ENCODE assay signal across 8 mouse cellular contexts in genomic region chr8:54509221-54509721, GRCm38 (mm10). TPM values are rescaled to one million over a fixed set of nuclear protein-coding genes. Genes with fewer than 3 reads are reported as not detected.
DNase-seq lines count a peak whose midpoint lies in the region; ATAC-seq and TF ChIP-seq lines count a peak whose summit lies in the region.

No protein-coding gene starts in this region.

- WGBS in heart, embryonic 12.5 days, result 6% methylated on average over 10 of the region's 10 CpGs
- WGBS in heart, adult 2 months, result 6% methylated on average over 10 of the region's 10 CpGs
- WGBS in hindbrain, embryonic 10.5 days, result 5% methylated on average over 10 of the region's 10 CpGs
- 2% methylated on average over 10 of the region's 10 CpGs for WGBS in stomach, embryonic 16.5 days

- DNase-seq in heart, adult 2 months, result no peak
- peak; percentile 63 for DNase-seq in embryo, embryonic 10 days (ENCODE audit: low spot score)
- peak; percentile 27 for DNase-seq in hindbrain, embryonic 10.5 days (ENCODE audit: low spot score)
- DNase-seq in layer of hippocampus, postnatal 14 days (ENCODE audit: low spot score in 2 of 2), result peak; percentile 51 to 52
- DNase-seq in urinary bladder, postnatal 14 days (ENCODE audit: low spot score), result no peak

- H3K4me2 ChIP-seq in heart, embryonic 12.5 days, result peak overlapping the region; percentile 84
- H3K4me2 ChIP-seq in stomach, embryonic 16.5 days (ENCODE audit: low read depth, low read length), result peak overlapping the region; percentile 50

- H3K36me3 ChIP-seq in heart, embryonic 12.5 days, result no peaks in the 10 kb centered on the region
- H3K36me3 ChIP-seq in heart, adult 2 months (ENCODE audit: control insufficient read depth, insufficient read depth, low read length), result no peaks in the 10 kb centered on the region
- no peaks in the 10 kb centered on the region for H3K36me3 ChIP-seq in hindbrain, embryonic 10.5 days
- H3K36me3 ChIP-seq in megakaryocyte, embryonic 14.5 days (replicated peaks; ENCODE audit: low read length), result peaks cover 1% of the 10 kb centered on the region
- H3K36me3 ChIP-seq in stomach, embryonic 16.5 days (ENCODE audit: control insufficient read depth, insufficient read depth, low read length), result no peaks in the 10 kb centered on the region

- no peak for TF ChIP-seq POLR2A in heart, adult 2 months (IDR thresholded peaks at IDR 0.05; ENCODE audit: insufficient read depth, low read depth, low read length)

- no peaks in the 10 kb centered on the region for H3K9me3 ChIP-seq in heart, embryonic 12.5 days (replicated peaks)
- H3K9me3 ChIP-seq in hindbrain, embryonic 10.5 days, result no peaks in the 10 kb centered on the region
- no peaks in the 10 kb centered on the region for H3K9me3 ChIP-seq in megakaryocyte, embryonic 14.5 days
- H3K9me3 ChIP-seq in stomach, embryonic 16.5 days (replicated peaks; ENCODE audit: control insufficient read depth, low read length), result no peaks in the 10 kb centered on the region

- H3K27ac ChIP-seq in heart, embryonic 12.5 days (ENCODE audit: poor library complexity, severe bottlenecking), result no peak overlapping the region
- no peak overlapping the region for H3K27ac ChIP-seq in heart, adult 2 months
- H3K27ac ChIP-seq in hindbrain, embryonic 10.5 days, result 0 out of 2 replicates have a peak overlapping the region, but pooled peaks have one; percentile 16
- H3K27ac ChIP-seq in stomach, embryonic 16.5 days (ENCODE audit: low read length), result no peak overlapping the region

- intact Hi-C loops in heart, adult 2 months (cut with DNase I), result loop anchor here (2.0 to 10.0 kb wide), 2 partner anchors 196 to 1976 kb away; no protein-coding TSS in a partner anchor

- no peaks in the 10 kb centered on the region for H3K27me3 ChIP-seq in heart, embryonic 12.5 days (replicated peaks)
- H3K27me3 ChIP-seq in heart, adult 2 months (ENCODE audit: control insufficient read depth, insufficient read depth, low read length), result no peaks in the 10 kb centered on the region
- H3K27me3 ChIP-seq in hindbrain, embryonic 10.5 days (ENCODE audit: insufficient read depth, poor library complexity, severe bottlenecking), result no peaks in the 10 kb centered on the region
- no peaks in the 10 kb centered on the region for H3K27me3 ChIP-seq in megakaryocyte, embryonic 14.5 days (replicated peaks)
- no peaks in the 10 kb centered on the region for H3K27me3 ChIP-seq in stomach, embryonic 16.5 days (ENCODE audit: control insufficient read depth, insufficient read depth, low read length)

- peaks cover 8% of the 10 kb centered on the region; the same call in 1 of the 2 replicates for H3K4me1 ChIP-seq in heart, embryonic 12.5 days (replicated peaks)
- H3K4me1 ChIP-seq in heart, adult 2 months (ENCODE audit: control insufficient read depth, insufficient read depth, low read length), result peaks cover 1% of the 10 kb centered on the region
- peaks cover 7% of the 10 kb centered on the region; the same call in 1 of the 2 replicates for H3K4me1 ChIP-seq in hindbrain, embryonic 10.5 days (replicated peaks)
- peaks cover 55% of the 10 kb centered on the region for H3K4me1 ChIP-seq in megakaryocyte, embryonic 14.5 days
- H3K4me1 ChIP-seq in stomach, embryonic 16.5 days (ENCODE audit: control insufficient read depth, insufficient read depth, low read length), result peaks cover 4% of the 10 kb centered on the region

- TF ChIP-seq EP300 in heart, adult 2 months (IDR thresholded peaks at IDR 0.05; ENCODE audit: insufficient read depth, low read depth, low read length), result no peak

- peak overlapping the region; percentile 35; the same call in 1 of the 2 replicates for H3K9ac ChIP-seq in heart, embryonic 12.5 days
- H3K9ac ChIP-seq in heart, adult 2 months (ENCODE audit: low read depth, low read length), result no peak overlapping the region
- H3K9ac ChIP-seq in stomach, embryonic 16.5 days (ENCODE audit: low read length), result no peak overlapping the region

- TF ChIP-seq CTCF in heart, adult 2 months (IDR thresholded peaks at IDR 0.05), result no peak

- no peaks in the 10 kb centered on the region for H3K79me2 ChIP-seq in heart, adult 2 months (replicated peaks; ENCODE audit: control insufficient read depth, insufficient read depth, low read length)

- ATAC-seq in heart, embryonic 12.5 days (ENCODE audit: insufficient number of reproducible peaks, low FRiP score), result peak; percentile 45; the same call in 1 of the 2 replicates
- peak; percentile 64; the same call in 1 of the 2 replicates for ATAC-seq in stomach, embryonic 16.5 days (ENCODE audit: insufficient read depth, low FRiP score)

- H3K4me3 ChIP-seq in heart, embryonic 12.5 days, result peak overlapping the region; percentile 50
- no peak overlapping the region for H3K4me3 ChIP-seq in heart, adult 2 months
- H3K4me3 ChIP-seq in hindbrain, embryonic 10.5 days, result peak overlapping the region; percentile 54
- peak overlapping the region; percentile 84 for H3K4me3 ChIP-seq in megakaryocyte, embryonic 14.5 days (replicated peaks)
- H3K4me3 ChIP-seq in stomach, embryonic 16.5 days (replicated peaks; ENCODE audit: low read length), result peak overlapping the region; percentile 32

RNA-seq across cellular contexts. Expression of gene Asb5, which starts 20.1 kb away (rescaled TPM):
- 4.3 TPM in 2 replicates for polyA plus RNA-seq in heart, embryonic 12.5 days (2016; fragmentation: Nextera tagmentation; extraction: Ambion mirVana)
- 10 to 100 TPM; 18.6 to 22.6 TPM for total RNA-seq in heart, adult 2 months (2021)
- 25.4 and 54.8 TPM in 2 replicates for polyA plus RNA-seq in heart, adult 2 months (2012; rRNA removed)
- polyA plus RNA-seq in hindbrain, embryonic 10.5 days (2016; fragmentation: Nextera tagmentation; extraction: Ambion mirVana), result 4.2 and 6.3 TPM in 2 replicates
- 1 to 10 TPM in 1 of 2 experiments, under 1 TPM in 1; 0.52 to 2.1 TPM for total RNA-seq in layer of hippocampus, postnatal 14 days (2021)
- polyA plus RNA-seq in megakaryocyte, embryonic 14.5 days (2012; ENCODE audit: insufficient read depth, low replicate concordance), result 0.37 TPM in 1 of 2 replicates, not detected in the other
- polyA plus RNA-seq in stomach, embryonic 16.5 days (2015; fragmentation: Nextera tagmentation; extraction: Ambion mirVana), result 3.6 and 4.4 TPM in 2 replicates

RNA-seq across cellular contexts. Expression of gene Spcs3, which starts 20.5 kb away (rescaled TPM):
- polyA plus RNA-seq in heart, embryonic 12.5 days (2016; fragmentation: Nextera tagmentation; extraction: Ambion mirVana), result 84.1 and 89.5 TPM in 2 replicates
- total RNA-seq in heart, adult 2 months (2021), result 10 to 100 TPM; 44.8 to 56.8 TPM
- polyA plus RNA-seq in heart, adult 2 months (2012; rRNA removed), result 11.2 and 26.9 TPM in 2 replicates
- polyA plus RNA-seq in hindbrain, embryonic 10.5 days (2016; fragmentation: Nextera tagmentation; extraction: Ambion mirVana), result 61.9 and 85.7 TPM in 2 replicates
- 10 to 100 TPM; 34.4 to 36.0 TPM for total RNA-seq in layer of hippocampus, postnatal 14 days (2021)
- polyA plus RNA-seq in megakaryocyte, embryonic 14.5 days (2012; ENCODE audit: insufficient read depth, low replicate concordance), result 23.3 and 30.1 TPM in 2 replicates
- 105 and 110 TPM in 2 replicates for polyA plus RNA-seq in stomach, embryonic 16.5 days (2015; fragmentation: Nextera tagmentation; extraction: Ambion mirVana)

Comparison
In these comparisons a context has a peak if more than half of its experiments do, and no peak if none do; other contexts are left out.
1. DNase-seq: peak in embryo, embryonic 10 days (single experiment), hindbrain, embryonic 10.5 days (single experiment) and layer of hippocampus, postnatal 14 days (2 of 2); none in heart, adult 2 months (0 of 2) and urinary bladder, postnatal 14 days (single experiment).